Mouse (Mus musculus) right cerebral cortex, postnatal 4 days (tissue): ENCODE measurements around the gene Tmem80.

Experiments
- DNase-seq: peaks from one replicate; pipeline ENCODE4 v3.0.0-alpha.2; 2022

Tmem80 gene

GRCm38 (mm10) chr7:141326546-141327446 is 743 bp upstream of the Tmem80 start:
- no peak for DNase-seq

- no peak for DNase-seq
Observed at GRCm38 (mm10) chr7:141328373-141328990, 943 bp downstream of the Tmem80 start.

- no peak for DNase-seq
Observed at GRCm38 (mm10) chr7:141330706-141331105, 3.2 kb downstream of the Tmem80 start.

GRCm38 (mm10) chr7:141331990-141332389 is 4.5 kb downstream of the Tmem80 start:
- no peak for DNase-seq

GRCm38 (mm10) chr7:141335044-141335579 is 7.6 kb downstream of the Tmem80 start:
- no peak for DNase-seq

GRCm38 (mm10) chr7:141335682-141336081 is 8.1 kb downstream of the Tmem80 start:
- DNase-seq = no peak

GRCm38 (mm10) chr7:141336296-141336695 is 8.8 kb downstream of the Tmem80 start:
- no peak for DNase-seq

GRCm38 (mm10) chr7:141337716-141338416 is 10.3 kb downstream of the Tmem80 start:
- DNase-seq = no peak

GRCm38 (mm10) chr7:141338576-141339131 is 11.1 kb downstream of the Tmem80 start, which contains the start of gene Eps8l2:
Gene Eps8l2 (plus strand): TSS chr7:141338880.
- no peak for DNase-seq

GRCm38 (mm10) chr7:141339215-141339920 is 11.8 kb downstream of the Tmem80 start:
- DNase-seq = no peak

- no peak for DNase-seq
Observed at GRCm38 (mm10) chr7:141340023-141340422, 12.5 kb downstream of the Tmem80 start.

GRCm38 (mm10) chr7:141340476-141340875 is 12.9 kb downstream of the Tmem80 start:
- DNase-seq = no peak

- no peak for DNase-seq
Observed at GRCm38 (mm10) chr7:141341689-141342226, 14.2 kb downstream of the Tmem80 start.

GRCm38 (mm10) chr7:141343230-141343629 is 15.7 kb downstream of the Tmem80 start:
- no peak for DNase-seq

GRCm38 (mm10) chr7:141343696-141344095 is 16.2 kb downstream of the Tmem80 start:
- no peak for DNase-seq

- no peak for DNase-seq
Observed at GRCm38 (mm10) chr7:141344787-141345186, 17.2 kb downstream of the Tmem80 start.

- DNase-seq = no peak
Observed at GRCm38 (mm10) chr7:141351061-141351460, 23.5 kb downstream of the Tmem80 start.

GRCm38 (mm10) chr7:141355051-141355450 is 27.5 kb downstream of the Tmem80 start:
- no peak for DNase-seq

- no peak for DNase-seq
Observed at GRCm38 (mm10) chr7:141355626-141356326, 28.2 kb downstream of the Tmem80 start.

- no peak for DNase-seq
Observed at GRCm38 (mm10) chr7:141356971-141357370, 29.4 kb downstream of the Tmem80 start.

- no peak for DNase-seq
Observed at GRCm38 (mm10) chr7:141361510-141361909, 34.0 kb downstream of the Tmem80 start.
